Mouse (Mus musculus) liver, embryonic 11.5 days (tissue): ENCODE results near the gene Fgfr2. TPM values are rescaled to one million over a fixed set of nuclear protein-coding genes. Genes with fewer than 3 reads are reported as not detected.

Experiments
- ATAC-seq: fragments of 200-750 bp; cut with Nextera tagmentation; replicated peaks from 2 replicates; pipeline ENCODE4 v1.8.0; 2017; ENCODE audit warnings: moderate number of reproducible peaks, mild to moderate bottlenecking, moderate TSS enrichment, moderate library complexity; ENCODE audit not compliant: low FRiP score
- DNase-seq: peaks from one replicate; pipeline ENCODE4 v3.0.0-alpha.2; 2017; ENCODE audit warnings: low spot score
- H3K27ac ChIP-seq: fragments of 300-500 bp; sonication (generic); 2 replicates; pipeline ENCODE4 v1.5.1; 2014; ENCODE audit warnings: mild to moderate bottlenecking, low read depth, low read length, control low read depth
- H3K27me3 ChIP-seq: fragments of 300-500 bp; sonication (generic); replicated peaks from 2 replicates; pipeline ENCODE4 v1.6.1; 2014; ENCODE audit warnings: low read length, mixed read lengths; ENCODE audit not compliant: control insufficient read depth, insufficient read depth
- H3K36me3 ChIP-seq: fragments of 300-500 bp; sonication (generic); 2 replicates; pipeline ENCODE4 v1.6.1; 2014; ENCODE audit warnings: mild to moderate bottlenecking, low read length, moderate library complexity, mixed read lengths; ENCODE audit not compliant: control insufficient read depth, insufficient read depth
- H3K4me1 ChIP-seq: fragments of 300-500 bp; sonication (generic); replicated peaks from 2 replicates; pipeline ENCODE4 v1.6.1; 2014; ENCODE audit warnings: low read length, mixed read lengths; ENCODE audit not compliant: control insufficient read depth, insufficient read depth
- H3K4me2 ChIP-seq: fragments of 300-500 bp; sonication (generic); 2 replicates; pipeline ENCODE4 v1.6.1; 2014; ENCODE audit warnings: mild to moderate bottlenecking, control low read depth, moderate library complexity
- H3K4me3 ChIP-seq: fragments of 300-500 bp; sonication (generic); 2 replicates; pipeline ENCODE4 v1.5.1; 2014; ENCODE audit warnings: low read depth, low read length, control low read depth
- H3K9ac ChIP-seq: fragments of 300-500 bp; sonication (generic); 2 replicates; pipeline ENCODE4 v1.6.1; 2014; ENCODE audit warnings: low read depth, low read length, control low read depth
- H3K9me3 ChIP-seq: fragments of 300-500 bp; sonication (generic); 2 replicates; pipeline ENCODE4 v1.6.1; 2016; ENCODE audit warnings: low read length, inconsistent platforms, mixed read lengths; ENCODE audit not compliant: control insufficient read depth
- WGBS: fragments of 180-500 bp; shearing (Covaris S2); extraction: QIAGEN DNeasy Blood & Tissue Kit; methylation state at CpG from one replicate; pipeline ENCODE4 v1.1.7; 2014; 5-methylcytosine and 5-hydroxymethylcytosine counted together
- polyA plus RNA-seq: library from polyadenylated mRNA; unstranded; fragments of >200 nt; fragmentation: Nextera tagmentation; extraction: Ambion mirVana; gene quantifications from 2 replicates; pipeline ENCODE4 v1.2.1, GENCODE M21; 2014

The Fgfr2 gene
- polyA plus RNA-seq, 1 experiment from 2014 or later: 32.6 TPM

DNA sequence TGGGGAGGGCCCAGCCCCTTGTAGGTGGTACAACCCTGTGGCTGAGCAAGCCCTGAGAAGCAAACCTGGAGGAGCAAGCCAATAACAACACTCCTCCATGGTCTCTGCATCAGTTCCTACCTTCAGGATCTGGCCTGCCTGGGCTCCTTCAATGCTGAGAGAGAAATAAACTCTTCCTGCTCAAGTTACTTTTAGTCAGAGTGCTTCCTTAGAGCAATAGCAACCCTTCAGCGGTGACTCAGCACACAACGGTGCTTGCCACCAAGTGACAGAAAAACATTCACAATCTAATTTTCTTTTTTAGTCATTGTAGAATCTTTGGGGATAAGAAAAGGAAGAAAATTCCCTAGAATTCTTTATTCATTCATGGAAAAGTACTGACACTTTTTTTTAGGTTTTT lies 1446.0 kb downstream of the Fgfr2 start:
- Histone ChIP-seq H3K4me2 (no peak overlapping the region), H3K27me3 (no peaks in the 10 kb centered on the region), H3K4me1 (no peaks in the 10 kb centered on the region), H3K36me3 (no peaks in the 10 kb centered on the region), H3K27ac (no peak overlapping the region), H3K9me3 (no peaks in the 10 kb centered on the region), H3K4me3 (no peak overlapping the region), H3K9ac (no peak overlapping the region)
- 86% methylated on average over 2 of the region's 2 CpGs for WGBS
- DNase-seq: no peak
- no peak for ATAC-seq

DNA sequence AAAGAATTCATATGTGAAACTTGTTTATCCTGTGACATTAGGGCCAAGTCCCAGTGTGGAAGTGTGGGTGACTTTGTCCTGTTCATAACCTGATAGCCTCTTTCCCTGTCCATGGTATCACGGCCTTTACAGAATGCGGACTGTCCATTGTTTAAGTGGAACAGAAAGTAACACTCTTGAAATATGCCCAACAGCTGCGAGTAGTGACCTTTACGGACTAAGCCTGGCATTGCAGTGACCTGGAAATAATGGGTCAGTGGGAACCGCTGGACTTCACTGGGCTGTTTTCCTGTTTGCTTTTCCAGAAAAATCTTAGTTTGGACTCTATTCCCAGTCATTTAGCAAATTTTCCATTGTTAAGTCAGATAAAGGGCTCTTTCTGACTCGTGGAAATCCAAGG lies 1452.6 kb downstream of the Fgfr2 start:
- Histone ChIP-seq H3K9me3 (no peaks in the 10 kb centered on the region), H3K4me1 (no peaks in the 10 kb centered on the region), H3K4me3 (no peak overlapping the region), H3K27ac (no peak overlapping the region), H3K9ac (no peak overlapping the region), H3K4me2 (no peak overlapping the region), H3K36me3 (no peaks in the 10 kb centered on the region), H3K27me3 (no peaks in the 10 kb centered on the region)
- DNase-seq: no peak
- ATAC-seq: no peak
- WGBS: 79% methylated on average over 6 of the region's 6 CpGs

DNA sequence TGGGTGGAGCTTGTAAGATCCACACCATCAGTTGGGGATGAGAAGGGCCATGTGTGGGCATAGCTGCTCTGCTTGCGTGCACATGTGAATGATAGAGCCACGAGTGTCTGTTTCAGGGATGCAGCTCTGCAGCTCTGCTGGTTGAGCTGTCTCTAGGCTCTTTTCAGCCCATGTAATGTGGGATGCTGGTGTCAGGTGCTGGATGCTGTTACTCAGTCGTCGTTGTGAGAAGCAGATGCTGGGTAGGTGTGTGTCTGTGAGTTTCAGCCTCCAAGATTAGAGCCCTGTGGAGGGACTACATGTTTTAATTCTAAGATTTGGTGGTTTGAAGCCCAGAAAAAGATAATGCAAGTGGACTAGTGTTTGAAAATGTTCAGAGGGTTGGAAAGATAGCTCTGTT lies 1453.8 kb downstream of the Fgfr2 start:
- DNase-seq: no peak
- ATAC-seq: no peak
- WGBS: 70% methylated on average over 4 of the region's 4 CpGs
- H3K4me2 ChIP-seq: no peak overlapping the region
- H3K9me3 ChIP-seq: no peaks in the 10 kb centered on the region
- H3K4me1 ChIP-seq: no peaks in the 10 kb centered on the region
- no peak overlapping the region for H3K27ac ChIP-seq
- H3K36me3 ChIP-seq: no peaks in the 10 kb centered on the region
- no peak overlapping the region for H3K9ac ChIP-seq
- no peaks in the 10 kb centered on the region for H3K27me3 ChIP-seq
- H3K4me3 ChIP-seq: no peak overlapping the region

DNA sequence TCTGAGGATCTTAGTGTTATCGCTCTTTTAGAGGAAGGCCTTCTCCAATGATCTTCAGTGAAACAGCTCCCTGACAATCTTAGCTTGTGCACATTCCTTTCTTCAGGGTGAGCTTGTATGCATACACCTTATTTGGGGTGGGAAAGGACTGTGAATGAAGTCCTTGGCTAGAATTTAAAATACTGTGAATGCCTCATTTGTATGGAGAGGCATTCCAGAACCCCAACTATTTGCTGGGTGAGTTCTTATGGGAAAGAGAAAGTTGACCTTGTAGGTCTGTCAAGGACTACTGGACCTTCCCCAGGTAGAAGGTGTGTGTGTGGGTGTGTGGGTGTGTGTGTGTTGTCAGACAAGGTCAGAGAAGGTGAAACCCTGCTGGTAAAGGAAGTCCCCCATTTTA lies 1462.4 kb downstream of the Fgfr2 start:
- ATAC-seq (no peak), DNase-seq (no peak)
- WGBS: 89% methylated on average over 1 of the region's 1 CpGs
- no peaks in the 10 kb centered on the region for H3K27me3 ChIP-seq
- H3K4me1 ChIP-seq: no peaks in the 10 kb centered on the region
- no peak overlapping the region for H3K27ac ChIP-seq
- H3K4me3 ChIP-seq: no peak overlapping the region
- H3K36me3 ChIP-seq: no peaks in the 10 kb centered on the region
- H3K9ac ChIP-seq: no peak overlapping the region
- no peaks in the 10 kb centered on the region for H3K9me3 ChIP-seq
- H3K4me2 ChIP-seq: no peak overlapping the region

DNA sequence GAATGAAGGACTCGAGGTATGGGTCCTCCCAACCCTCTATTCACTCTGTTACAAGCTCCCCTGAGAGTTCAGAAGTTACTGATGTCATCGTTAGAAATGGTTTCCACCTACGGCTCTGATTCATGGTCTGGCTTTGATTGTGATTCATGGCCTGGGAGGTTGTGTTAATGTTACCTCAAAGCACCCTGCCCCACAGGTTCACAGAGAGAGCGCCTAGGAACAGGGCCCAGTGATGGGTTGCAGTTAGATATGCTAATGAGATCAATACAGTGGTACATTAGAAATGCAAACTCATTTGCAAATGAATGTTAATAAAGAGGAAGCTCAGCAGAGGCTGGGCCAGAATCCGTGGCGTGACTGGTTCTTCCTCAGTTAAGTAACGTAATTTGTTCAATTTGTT lies 1467.1 kb downstream of the Fgfr2 start:
- no peak overlapping the region for H3K27ac ChIP-seq
- WGBS: 59% methylated on average over 7 of the region's 7 CpGs
- no peak for DNase-seq
- no peak overlapping the region for H3K4me2 ChIP-seq
- H3K4me1 ChIP-seq: no peaks in the 10 kb centered on the region
- no peaks in the 10 kb centered on the region for H3K36me3 ChIP-seq
- no peak overlapping the region for H3K4me3 ChIP-seq
- H3K27me3 ChIP-seq: no peaks in the 10 kb centered on the region
- H3K9ac ChIP-seq: no peak overlapping the region
- no peak for ATAC-seq
- H3K9me3 ChIP-seq: no peaks in the 10 kb centered on the region

DNA sequence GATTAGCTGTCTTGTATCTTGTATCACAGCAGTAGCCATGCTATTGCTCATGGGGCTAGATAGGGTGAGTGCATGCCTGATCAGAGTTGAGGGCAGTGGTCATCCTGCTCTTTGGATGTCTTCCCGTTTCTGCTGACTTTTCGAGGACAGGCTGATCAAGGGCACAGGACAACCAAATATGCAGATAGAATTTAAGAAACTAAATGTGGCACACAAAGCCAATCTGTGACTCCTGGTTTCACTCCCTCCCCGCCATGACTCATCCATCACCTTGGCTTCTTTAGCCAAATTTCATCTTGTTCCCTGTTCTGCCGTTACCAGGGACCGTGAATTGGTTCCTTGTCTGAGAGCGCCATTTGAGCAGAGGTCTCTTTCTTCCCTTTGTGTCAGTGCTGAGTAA lies 1469.7 kb downstream of the Fgfr2 start:
- ATAC-seq (no peak), DNase-seq (no peak)
- Histone ChIP-seq H3K4me2 (no peak overlapping the region), H3K9ac (no peak overlapping the region), H3K36me3 (no peaks in the 10 kb centered on the region), H3K9me3 (no peaks in the 10 kb centered on the region), H3K4me1 (no peaks in the 10 kb centered on the region), H3K27ac (no peak overlapping the region), H3K4me3 (no peak overlapping the region), H3K27me3 (no peaks in the 10 kb centered on the region)
- 84% methylated on average over 6 of the region's 6 CpGs for WGBS

DNA sequence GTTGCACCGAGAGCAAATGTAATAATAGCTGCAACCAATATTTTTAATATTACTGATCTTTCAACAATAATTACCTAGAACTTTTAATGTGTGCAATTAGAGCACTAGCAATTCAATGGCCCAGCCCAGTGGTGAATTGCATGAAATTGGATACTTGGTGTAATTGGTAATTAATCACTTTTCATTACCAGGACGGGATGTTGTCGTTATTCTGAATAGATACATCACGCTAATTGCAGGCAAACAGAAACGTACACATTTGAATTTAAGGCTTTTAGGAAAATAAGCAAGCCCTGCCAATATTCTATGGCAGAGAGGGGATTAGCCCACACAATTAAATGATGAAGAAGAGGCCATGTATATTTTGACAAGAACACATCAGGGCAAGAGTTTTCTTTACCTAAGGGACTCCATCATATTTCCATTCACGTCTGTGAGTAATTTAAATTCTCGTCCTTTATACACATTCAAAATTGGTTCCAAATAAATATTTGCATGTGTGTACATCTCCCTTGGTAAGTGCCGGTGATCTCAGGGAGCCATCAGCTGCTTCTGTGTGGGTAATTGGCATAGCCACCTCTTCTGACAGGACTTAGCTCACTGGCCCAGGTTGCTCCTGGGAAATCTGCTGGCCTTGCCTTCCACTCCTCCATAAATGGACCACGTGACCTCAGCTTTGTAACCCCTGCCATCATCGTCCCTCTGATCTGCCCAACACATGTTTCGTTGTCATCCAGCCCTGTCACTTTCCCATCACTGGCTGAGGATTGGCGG lies 1471.0 kb downstream of the Fgfr2 start:
- DNase-seq (no peak), ATAC-seq (no peak)
- H3K27me3 ChIP-seq: no peaks in the 10 kb centered on the region
- H3K27ac ChIP-seq: no peak overlapping the region
- H3K9me3 ChIP-seq: no peaks in the 10 kb centered on the region
- H3K4me2 ChIP-seq: no peak overlapping the region
- no peaks in the 10 kb centered on the region for H3K4me1 ChIP-seq
- WGBS: 80% methylated on average over 12 of the region's 12 CpGs
- no peak overlapping the region for H3K4me3 ChIP-seq
- H3K9ac ChIP-seq: no peak overlapping the region
- no peaks in the 10 kb centered on the region for H3K36me3 ChIP-seq

DNA sequence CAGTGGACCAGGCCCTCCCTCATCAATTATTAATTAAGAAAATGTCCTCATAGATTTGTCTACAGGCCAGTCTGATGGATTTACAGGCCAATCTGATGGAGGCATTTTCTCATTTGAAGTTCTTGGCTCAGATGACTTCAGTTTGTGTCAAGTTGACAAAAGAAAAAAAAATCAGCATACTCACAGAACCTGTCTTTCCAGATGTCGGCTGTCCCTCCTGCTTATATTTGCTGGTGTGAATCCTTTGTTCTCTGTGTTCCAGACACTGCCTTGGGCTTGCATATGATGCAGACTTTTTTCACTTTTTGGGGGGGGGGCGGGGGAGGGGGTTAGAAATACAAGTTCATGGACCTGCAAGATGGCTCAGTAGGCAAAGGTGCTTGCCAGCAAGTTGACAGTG lies 1472.9 kb downstream of the Fgfr2 start:
- DNase-seq: no peak

DNA sequence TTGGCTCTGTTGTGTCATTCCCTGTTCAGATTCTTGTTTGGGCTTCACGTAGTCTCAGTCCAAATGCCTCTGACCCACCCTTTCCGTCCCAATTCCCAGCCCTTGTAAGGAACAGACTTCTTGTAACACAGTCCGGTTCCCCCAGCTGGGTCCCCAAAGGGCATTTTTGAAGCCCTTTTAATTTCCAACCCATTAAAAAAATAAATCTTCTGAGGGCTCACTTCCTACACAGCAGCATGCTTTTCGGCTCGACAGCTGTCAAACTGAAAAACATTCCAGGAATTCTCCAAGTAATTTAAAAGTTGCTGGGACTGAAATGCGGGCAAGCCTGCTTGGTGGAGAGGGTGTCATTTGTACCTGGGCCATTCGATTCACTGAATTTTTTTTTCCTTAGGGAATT lies 1474.9 kb downstream of the Fgfr2 start:
- no peak overlapping the region for H3K9ac ChIP-seq
- no peaks in the 10 kb centered on the region for H3K9me3 ChIP-seq
- no peak overlapping the region for H3K4me2 ChIP-seq
- no peak overlapping the region for H3K4me3 ChIP-seq
- WGBS: 57% methylated on average over 7 of the region's 7 CpGs
- no peak overlapping the region for H3K27ac ChIP-seq
- no peaks in the 10 kb centered on the region for H3K4me1 ChIP-seq
- DNase-seq (no peak), ATAC-seq (no peak)
- no peaks in the 10 kb centered on the region for H3K36me3 ChIP-seq
- peaks cover 33% of the 10 kb centered on the region for H3K27me3 ChIP-seq

More for the DNA sequence above, 1472.9 kb downstream of the Fgfr2 start:
- no peaks in the 10 kb centered on the region for H3K4me1 ChIP-seq
- H3K9me3 ChIP-seq: no peaks in the 10 kb centered on the region
- no peaks in the 10 kb centered on the region for H3K36me3 ChIP-seq
- peaks cover 14% of the 10 kb centered on the region for H3K27me3 ChIP-seq
- no peak overlapping the region for H3K4me3 ChIP-seq
- ATAC-seq: no peak
- H3K4me2 ChIP-seq: no peak overlapping the region
- H3K27ac ChIP-seq: no peak overlapping the region
- no peak overlapping the region for H3K9ac ChIP-seq
- 43% methylated on average over 2 of the region's 2 CpGs for WGBS
